Mouse (Mus musculus) left cerebral cortex, postnatal 36 days (tissue): Measurements from ENCODE around the gene Med16. TPM values are rescaled to one million over a fixed set of nuclear protein-coding genes. Genes with fewer than 3 reads are reported as not detected.
"Not testable (repeated sequence)": the region's sequence is repeated elsewhere in the genome, so short reads cannot be mapped to it uniquely, and the experiment has no call there.

Experiments used
- DNase-seq, 2 experiments: peaks; one replicate each; pipeline ENCODE4 v3.0.0; 2021 to 2022; ENCODE audit warnings: low spot score in 2 of 2, mixed read lengths in 1 of 2
- intact Hi-C: fragments of 180-260 bp; cut with DNase I; formaldehyde crosslinking; loops from one replicate; pipeline ENCODE4 v1.15.1; 2025
- total RNA-seq, 2 experiments: library from RNA; stranded (reverse); gene quantifications; 2 replicates each; pipeline ENCODE4 v1.2.3; 2021

The Med16 gene
- total RNA-seq, 2 experiments from 2014 or later: 53.2 to 60.6 TPM

GRCm38 (mm10) chr10:79896306-79896705 is 12.4 kb downstream of the Med16 start:
- DNase-seq: no peak
- intact Hi-C loops: no loop called here

GRCm38 (mm10) chr10:79892451-79893118 is 16.1 kb downstream of the Med16 start:
- peak; percentile 64 to 73 for DNase-seq
- intact Hi-C loops: loop anchor here (2.0 kb wide), 1 partner anchor 32 kb away; no protein-coding TSS in a partner anchor

- no peak for DNase-seq
- intact Hi-C loops: loop anchor here (2.0 kb wide), 1 partner anchor 62 kb away; no protein-coding TSS in a partner anchor
Measured at GRCm38 (mm10) chr10:79890670-79891069, 18.1 kb downstream of the Med16 start, which contains the start of gene Cfd. Gene Cfd, plus strand, starts transcription at chr10:79890853.

GRCm38 (mm10) chr10:79889386-79889785 is 19.3 kb downstream of the Med16 start:
- no peak for DNase-seq
- intact Hi-C loops: no loop called here

- intact Hi-C loops: no loop called here
- no peak for DNase-seq
Measured at GRCm38 (mm10) chr10:79886611-79887010, 22.1 kb downstream of the Med16 start.

GRCm38 (mm10) chr10:79886054-79886453 is 22.7 kb downstream of the Med16 start, which contains the start of gene Elane:
Gene Elane, plus strand, starts transcription at chr10:79886247.
- intact Hi-C loops: no loop called here
- no peak for DNase-seq

- DNase-seq: not testable (repeated sequence)
- intact Hi-C loops: loop anchor here (5.0 kb wide), 2 partner anchors 37 to 53 kb away; partner anchors contain the start of gene R3hdm4
Measured at GRCm38 (mm10) chr10:79884938-79885337, 23.8 kb downstream of the Med16 start.

GRCm38 (mm10) chr10:79884446-79884845 is 24.3 kb downstream of the Med16 start:
- no peak for DNase-seq
- intact Hi-C loops: loop anchor here (5.0 kb wide), 2 partner anchors 38 to 52 kb away; partner anchors contain the start of gene R3hdm4

GRCm38 (mm10) chr10:79883297-79884084 is 25.2 kb downstream of the Med16 start:
- peak; percentile 68 to 76 for DNase-seq
- intact Hi-C loops: loop anchor here (5.0 kb wide), 2 partner anchors 39 to 51 kb away; partner anchors contain the start of gene R3hdm4

- intact Hi-C loops: loop anchor here (5.0 kb wide), 2 partner anchors 40 to 50 kb away; partner anchors contain the start of gene R3hdm4
- DNase-seq: no peak
Measured at GRCm38 (mm10) chr10:79881981-79882380, 26.7 kb downstream of the Med16 start.

GRCm38 (mm10) chr10:79880721-79881120 is 28.0 kb downstream of the Med16 start:
- no peak for DNase-seq
- intact Hi-C loops: loop anchor here (5.0 kb wide), 2 partner anchors 42 to 48 kb away; partner anchors contain the start of gene R3hdm4

GRCm38 (mm10) chr10:79879527-79879926 is 29.2 kb downstream of the Med16 start:
- DNase-seq: no peak
- intact Hi-C loops: no loop called here

- no peak for DNase-seq
- intact Hi-C loops: no loop called here
Measured at GRCm38 (mm10) chr10:79877757-79878156, 31.0 kb downstream of the Med16 start.

- no peak for DNase-seq
- intact Hi-C loops: no loop called here
Measured at GRCm38 (mm10) chr10:79877174-79877573, 31.5 kb downstream of the Med16 start.

- intact Hi-C loops: loop anchor here (2.0 kb wide), 1 partner anchor 20 kb away; the partner anchor contains the start of gene Ptbp1
- DNase-seq: peak in 1 of 2 experiments; percentile 60
Measured at GRCm38 (mm10) chr10:79874290-79874862, 34.3 kb downstream of the Med16 start, which contains the start of the genes Prtn3 and Plppr3. Gene Prtn3, plus strand, starts transcription at chr10:79874476. Gene Plppr3, minus strand, starts transcription at chr10:79874634.

GRCm38 (mm10) chr10:79873715-79874289 is 34.9 kb downstream of the Med16 start:
- intact Hi-C loops: loop anchor here (2.0 kb wide), 1 partner anchor 19 kb away; the partner anchor contains the start of gene Ptbp1
- DNase-seq: no peak

GRCm38 (mm10) chr10:79873313-79873712 is 35.4 kb downstream of the Med16 start:
- intact Hi-C loops: no loop called here
- DNase-seq: no peak

- DNase-seq: no peak
- intact Hi-C loops: no loop called here
Measured at GRCm38 (mm10) chr10:79872862-79873261, 35.9 kb downstream of the Med16 start.

GRCm38 (mm10) chr10:79871845-79872244 is 36.9 kb downstream of the Med16 start:
- intact Hi-C loops: no loop called here
- DNase-seq: no peak
